Mouse (Mus musculus) activated CD4-positive, CD25-positive, alpha-beta regulatory T cell, adult 4 months (primary cell): Measurements from ENCODE around the gene Cct7. TPM values are rescaled to one million over a fixed set of nuclear protein-coding genes. Genes with fewer than 3 reads are reported as not detected.
"Not testable (repeated sequence)": the region's sequence is repeated elsewhere in the genome, so short reads cannot be mapped to it uniquely, and the experiment has no call there.

Experiments
- ATAC-seq: one replicate; pipeline ENCODE4 v1.8.0; 2017
- polyA plus RNA-seq, 2 experiments: library from polyadenylated mRNA; unstranded; fragments of 100-300 nt; shearing (Covaris generic); gene quantifications; one replicate each; pipeline ENCODE4 v1.2.1; 2017

Cct7 gene
- polyA plus RNA-seq = 100 to 1,000 TPM; 290 to 307 TPM

- ATAC-seq = peak; percentile 85
Measured at GRCm38 (mm10) chr6:85450697-85451663, at the start of gene Cct7. Cct7 (plus strand) TSS chr6:85451514.

GRCm38 (mm10) chr6:85402613-85403012, 48.7 kb upstream of the Cct7 start:
- ATAC-seq = no peak

GRCm38 (mm10) chr6:85403039-85403438, 48.3 kb upstream of the Cct7 start:
- no peak for ATAC-seq

GRCm38 (mm10) chr6:85409003-85409402, 42.3 kb upstream of the Cct7 start:
- no peak for ATAC-seq

- ATAC-seq = no peak
Measured at GRCm38 (mm10) chr6:85410771-85411273, 40.5 kb upstream of the Cct7 start.

GRCm38 (mm10) chr6:85415829-85416228, 35.5 kb upstream of the Cct7 start:
- no peak for ATAC-seq

- no peak for ATAC-seq
Measured at GRCm38 (mm10) chr6:85419150-85419549, 32.2 kb upstream of the Cct7 start.

GRCm38 (mm10) chr6:85423836-85424379, 27.4 kb upstream of the Cct7 start, which contains the start of gene Noto:
Noto (plus strand) TSS chr6:85423886.
- ATAC-seq = no peak

GRCm38 (mm10) chr6:85431274-85431841, 20.0 kb upstream of the Cct7 start:
- ATAC-seq = no peak

GRCm38 (mm10) chr6:85431842-85432431, 19.4 kb upstream of the Cct7 start, which contains the start of gene Smyd5:
Smyd5 (plus strand) TSS chr6:85431989.
- peak; percentile 88 for ATAC-seq

GRCm38 (mm10) chr6:85433865-85434264, 17.4 kb upstream of the Cct7 start:
- ATAC-seq = no peak

GRCm38 (mm10) chr6:85436204-85436603, 15.1 kb upstream of the Cct7 start:
- ATAC-seq = no peak

- ATAC-seq = no peak
Measured at GRCm38 (mm10) chr6:85436631-85437030, 14.7 kb upstream of the Cct7 start.

- no peak for ATAC-seq
Measured at GRCm38 (mm10) chr6:85441142-85441541, 10.2 kb upstream of the Cct7 start.

GRCm38 (mm10) chr6:85443488-85444233, 7.7 kb upstream of the Cct7 start:
- no peak for ATAC-seq

- no peak for ATAC-seq
Measured at GRCm38 (mm10) chr6:85444266-85444965, 6.9 kb upstream of the Cct7 start.

GRCm38 (mm10) chr6:85445286-85445685, 6.0 kb upstream of the Cct7 start:
- no peak for ATAC-seq

GRCm38 (mm10) chr6:85447351-85447750, 4.0 kb upstream of the Cct7 start:
- ATAC-seq = no peak

- not testable (repeated sequence) for ATAC-seq
Measured at GRCm38 (mm10) chr6:85450140-85450539, 1.2 kb upstream of the Cct7 start.

GRCm38 (mm10) chr6:85451664-85452410, 523 bp downstream of the Cct7 start, which contains the start of gene Pradc1:
Pradc1 (minus strand) TSS chr6:85451970.
- ATAC-seq = peak; percentile 51

GRCm38 (mm10) chr6:85452411-85452665, 1.0 kb downstream of the Cct7 start:
- no peak for ATAC-seq
